Mouse (Mus musculus): ENCODE results near the gene Ap3d1.

The Ap3d1 gene

DNA sequence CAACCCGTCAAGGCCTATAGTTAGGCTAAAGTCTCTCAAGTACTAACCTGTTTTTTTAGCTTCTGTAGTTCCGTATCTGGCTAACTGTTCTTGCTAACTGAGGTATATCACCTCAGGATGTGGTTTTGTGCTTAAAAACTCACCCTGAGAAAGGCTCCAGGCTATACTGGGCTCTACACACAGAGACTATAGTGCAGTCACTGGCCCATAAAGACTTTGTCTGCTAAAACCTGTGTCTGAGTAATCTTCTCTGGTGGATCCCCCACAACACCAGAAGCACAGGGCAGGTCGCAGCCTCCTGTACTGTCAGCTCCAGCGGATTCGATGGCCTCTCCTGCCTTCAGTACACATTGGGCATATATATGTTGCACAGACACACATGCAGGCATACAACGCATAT, 60.1 kb downstream of the Ap3d1 start:
- DNase-seq (ENCODE audit: low spot score): no peak

DNA sequence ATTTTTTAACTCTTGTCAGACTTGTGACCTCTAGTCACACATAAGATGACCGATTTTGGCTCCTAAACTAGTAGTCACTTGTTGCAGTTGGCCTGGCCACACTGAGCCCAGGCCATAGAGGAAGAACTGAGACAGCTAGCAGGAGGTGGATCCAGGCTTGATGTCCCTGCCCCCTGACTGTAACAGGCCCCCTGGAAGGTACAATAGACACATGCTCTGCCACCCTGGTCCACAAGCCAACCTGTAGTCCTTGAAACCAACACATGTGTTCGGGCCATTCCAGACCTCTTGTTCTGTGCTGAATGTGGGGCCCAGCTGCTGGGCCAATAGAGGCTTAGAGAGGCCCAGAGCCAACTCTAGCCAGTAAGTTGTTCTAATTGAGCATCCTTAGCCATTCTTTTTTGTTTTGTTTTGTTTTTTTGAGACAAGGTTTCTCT, 61.8 kb downstream of the Ap3d1 start:
- DNase-seq (ENCODE audit: low spot score): no peak

DNA sequence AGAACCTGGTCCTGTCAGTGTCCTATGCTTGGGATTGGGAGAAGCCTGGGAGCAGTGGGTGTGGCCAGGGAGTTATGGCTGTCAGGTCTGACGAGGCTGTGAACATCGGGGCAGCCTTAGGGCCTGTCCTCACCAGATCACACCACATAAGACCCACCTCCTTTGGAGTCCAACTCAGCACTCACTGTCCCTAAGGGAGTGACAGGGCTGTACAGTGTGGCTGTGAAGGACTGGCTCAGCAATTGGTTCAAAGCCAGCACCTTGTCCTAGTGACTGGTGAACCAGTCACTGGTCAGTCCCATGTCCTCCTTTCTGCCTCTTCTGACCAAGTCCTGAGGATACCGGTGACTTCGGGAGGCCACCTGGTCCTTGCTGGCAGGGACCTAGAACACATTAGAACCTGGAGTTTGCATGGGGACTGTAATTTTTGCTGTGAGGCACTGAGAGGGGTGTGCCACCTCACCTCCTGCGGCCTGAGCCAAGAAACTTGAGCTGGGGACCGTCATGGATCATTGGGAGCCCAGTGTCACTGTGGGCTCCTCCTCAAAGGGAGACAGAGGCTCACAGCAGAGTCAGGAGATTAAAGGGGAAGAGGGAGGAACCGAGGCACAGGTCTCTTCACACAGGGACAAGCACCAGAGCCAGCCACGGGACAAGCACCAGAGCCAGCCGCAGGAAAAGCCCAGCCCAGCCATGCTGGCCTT, 62.4 kb downstream of the Ap3d1 start:
- DNase-seq (ENCODE audit: low spot score): no peak

DNA sequence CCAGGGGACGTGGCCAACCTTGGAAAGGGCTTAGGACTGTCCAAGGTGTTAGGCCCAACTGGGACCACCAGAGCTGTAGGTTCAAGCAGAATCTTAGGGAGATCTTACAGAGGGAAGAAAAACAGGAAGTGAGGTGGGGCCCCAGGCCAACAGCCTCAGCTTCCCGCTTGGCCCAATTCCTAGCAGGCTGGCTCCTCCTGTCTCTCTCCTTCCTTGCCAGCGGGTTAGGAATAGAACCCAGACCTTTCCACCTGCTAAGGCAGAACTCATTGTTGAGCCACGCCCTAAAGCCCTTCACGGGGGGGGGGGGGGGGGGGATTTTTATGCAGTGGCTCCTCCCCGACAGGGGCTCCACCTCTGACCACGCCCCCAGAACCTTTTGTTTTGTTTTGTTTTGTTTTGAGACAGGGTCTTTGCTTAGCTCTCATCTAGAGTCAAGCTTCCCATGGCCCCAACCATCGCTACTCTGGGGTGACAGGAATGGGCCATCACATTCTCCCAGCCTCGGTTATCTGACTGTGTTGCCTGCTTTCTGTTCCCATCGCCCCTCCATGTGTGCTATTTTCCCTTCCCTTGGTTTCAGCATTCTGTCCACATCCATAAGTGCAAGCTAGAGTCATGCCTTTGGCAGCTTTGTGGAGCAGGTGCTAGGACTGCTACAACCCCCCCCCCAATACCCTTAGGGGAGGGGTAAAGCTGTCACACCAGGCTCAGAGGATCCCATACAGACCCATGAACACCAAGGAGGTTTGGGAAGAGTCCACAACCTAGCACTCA, 63.3 kb downstream of the Ap3d1 start:
- DNase-seq (ENCODE audit: low spot score): peak; percentile 37

DNA sequence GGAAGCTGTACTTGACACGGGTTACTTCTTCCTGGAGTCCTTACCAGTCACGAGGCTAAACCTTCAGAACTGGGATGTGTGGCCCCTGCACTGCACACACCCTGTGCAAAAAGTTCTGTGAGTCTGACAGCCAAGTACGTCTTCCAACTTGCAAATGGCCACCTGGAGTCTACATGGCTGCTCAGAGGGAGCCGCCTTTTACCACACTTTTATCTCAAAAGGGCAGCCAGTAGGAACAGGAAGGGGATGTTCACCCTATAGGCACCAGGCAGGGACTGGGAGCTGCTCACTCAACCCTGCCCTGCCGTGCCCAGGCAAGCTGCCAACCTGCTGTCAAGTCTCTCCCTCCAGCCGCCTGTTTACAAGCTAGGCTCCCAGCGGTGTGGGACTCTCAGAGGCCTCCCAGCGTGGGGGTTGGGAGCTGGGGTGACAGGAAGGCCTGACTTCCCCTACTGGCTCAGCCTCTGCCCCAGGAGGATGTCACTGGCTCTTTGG, 64.1 kb downstream of the Ap3d1 start, which contains the start of gene Mknk2:
Mknk2 (minus strand) TSS at position 171 of the 495 bp plus-strand sequence.
- peak; percentile 90 for DNase-seq (ENCODE audit: low spot score)

DNA sequence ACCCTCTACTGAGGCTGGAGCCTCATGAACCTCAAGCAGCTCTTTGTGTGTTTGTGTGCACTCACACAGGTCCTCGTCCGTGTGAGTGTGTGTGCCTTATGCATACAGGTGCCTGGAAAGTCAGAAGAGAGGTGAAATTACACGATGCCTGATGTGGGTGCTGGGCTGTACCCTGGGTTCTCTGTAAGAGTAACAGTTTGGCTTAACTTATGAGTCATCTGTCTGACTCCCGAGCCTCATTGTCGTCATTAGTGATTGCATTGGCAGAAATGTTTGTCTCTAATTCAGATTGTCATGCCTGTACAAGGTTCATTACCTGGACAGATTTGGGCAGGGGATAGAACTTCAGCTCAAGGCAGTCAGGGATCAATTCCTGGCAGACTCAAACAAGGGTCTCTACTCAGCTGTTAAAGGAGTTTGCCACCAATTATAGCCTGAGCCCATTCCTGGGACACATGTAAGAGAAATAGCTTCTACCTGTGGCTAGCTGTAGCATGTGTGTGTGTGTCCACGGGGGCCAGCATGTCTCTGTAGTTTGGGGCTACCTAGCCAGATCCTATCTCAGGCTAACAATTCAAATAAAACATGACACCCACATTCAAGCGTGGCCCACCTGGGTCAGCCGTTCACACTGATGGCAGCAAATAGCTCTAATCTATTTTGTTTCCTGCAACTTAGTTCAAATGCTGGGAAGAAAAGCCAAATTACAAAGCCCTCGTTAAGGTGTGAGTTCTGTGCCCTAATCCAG, 64.8 kb downstream of the Ap3d1 start:
- no peak for DNase-seq (ENCODE audit: low spot score)

DNA sequence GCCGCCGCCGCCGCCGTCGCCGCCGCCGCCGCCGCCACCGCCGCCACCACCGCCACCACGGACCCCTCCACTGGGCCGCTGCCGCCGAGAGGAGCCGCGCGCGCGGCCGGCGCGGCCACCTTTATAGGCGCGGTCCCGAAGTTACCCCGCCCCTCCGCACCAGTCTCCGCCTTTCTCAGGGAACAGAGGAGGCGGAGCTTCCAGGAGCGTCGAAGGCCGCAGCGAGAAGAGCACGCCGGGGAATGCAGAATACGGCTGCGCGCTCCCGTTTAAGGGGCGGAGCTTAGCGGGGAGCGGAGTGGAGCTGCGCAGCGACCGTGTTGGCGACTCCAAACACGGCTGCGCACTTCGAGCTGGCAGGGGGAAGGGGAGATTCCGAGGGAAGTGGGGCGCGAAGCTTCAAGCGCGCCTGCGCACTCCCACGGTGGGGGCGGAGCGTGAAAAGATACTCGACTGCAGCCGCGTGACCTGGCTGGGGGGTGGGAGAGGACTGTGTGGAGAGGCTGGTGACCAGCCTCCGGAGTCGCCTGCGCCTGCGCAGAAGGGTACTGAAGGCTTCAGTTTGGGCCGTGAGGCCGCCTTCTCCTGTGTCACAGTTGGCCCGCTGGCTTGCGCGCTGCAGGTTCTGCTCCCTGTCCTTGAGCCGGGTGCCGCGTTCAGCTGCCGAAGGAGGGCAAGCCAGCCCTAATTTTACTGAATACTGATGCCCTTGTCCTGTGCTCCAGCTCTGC, 65.7 kb downstream of the Ap3d1 start:
- DNase-seq (ENCODE audit: low spot score): peak; percentile 100

DNA sequence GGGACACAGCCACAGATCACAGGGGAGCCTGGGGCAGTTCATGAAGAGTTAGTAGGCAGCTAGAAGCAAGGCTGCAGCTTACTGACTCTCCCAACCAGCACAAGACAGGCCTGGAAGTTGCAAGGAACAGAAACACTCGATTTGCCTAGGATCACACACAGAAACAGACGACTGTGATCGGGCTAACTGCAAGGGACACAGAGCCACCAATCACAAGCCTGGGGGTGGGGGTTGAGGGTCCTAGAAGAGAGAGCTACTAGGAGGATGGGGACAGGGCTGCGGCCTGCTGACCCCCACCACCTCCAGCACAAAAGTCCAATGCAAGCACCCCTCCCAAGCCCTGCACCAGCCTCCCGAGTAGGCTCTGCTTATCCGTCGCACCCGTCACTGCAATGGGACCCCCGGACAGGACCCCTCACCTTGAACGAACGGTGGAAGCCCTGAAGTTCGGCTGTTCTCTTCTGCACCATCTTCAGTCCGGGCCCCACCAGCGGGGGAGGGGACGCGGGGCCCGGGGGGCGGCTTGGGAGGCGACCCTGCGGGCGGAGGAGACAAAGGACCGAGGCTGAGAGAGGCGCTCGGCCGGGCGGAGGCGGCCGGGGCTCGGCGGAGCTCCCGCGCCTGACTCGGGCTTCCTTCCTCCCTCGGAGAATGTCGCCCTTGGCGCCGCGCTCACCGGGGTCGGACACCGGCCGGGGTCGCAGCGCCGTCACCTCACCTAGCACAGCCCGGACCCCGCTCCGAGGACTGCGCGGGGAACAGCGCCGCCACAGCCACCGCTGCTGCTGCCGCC, 66.5 kb downstream of the Ap3d1 start:
- DNase-seq (ENCODE audit: low spot score): no peak

DNA sequence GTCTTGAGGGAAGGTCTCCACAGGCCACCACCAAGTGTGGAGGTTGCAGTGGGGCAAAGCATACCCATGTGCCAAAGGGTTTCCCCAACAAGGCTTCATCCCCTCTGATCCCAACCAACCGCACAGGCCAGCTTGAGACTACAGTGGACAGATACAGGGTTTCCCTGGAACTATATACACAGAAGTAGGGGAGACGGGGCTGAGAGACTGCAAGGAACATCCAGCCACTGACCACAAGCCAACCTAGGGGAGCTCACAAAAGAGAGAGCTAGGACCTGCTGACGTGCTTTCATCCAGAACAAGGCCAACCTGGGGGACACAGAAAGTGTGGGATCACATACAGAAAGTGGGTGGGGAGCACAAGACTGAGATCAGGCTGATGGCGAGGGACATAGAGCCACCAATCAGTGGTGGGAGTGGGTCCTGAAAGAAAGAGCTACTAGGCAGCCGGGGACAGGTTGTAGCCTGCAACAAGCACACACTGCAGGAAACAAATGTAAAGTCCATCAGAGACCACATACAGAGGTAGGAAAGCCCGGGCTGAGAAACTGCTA, 67.1 kb downstream of the Ap3d1 start:
- DNase-seq (ENCODE audit: low spot score): no peak

DNA sequence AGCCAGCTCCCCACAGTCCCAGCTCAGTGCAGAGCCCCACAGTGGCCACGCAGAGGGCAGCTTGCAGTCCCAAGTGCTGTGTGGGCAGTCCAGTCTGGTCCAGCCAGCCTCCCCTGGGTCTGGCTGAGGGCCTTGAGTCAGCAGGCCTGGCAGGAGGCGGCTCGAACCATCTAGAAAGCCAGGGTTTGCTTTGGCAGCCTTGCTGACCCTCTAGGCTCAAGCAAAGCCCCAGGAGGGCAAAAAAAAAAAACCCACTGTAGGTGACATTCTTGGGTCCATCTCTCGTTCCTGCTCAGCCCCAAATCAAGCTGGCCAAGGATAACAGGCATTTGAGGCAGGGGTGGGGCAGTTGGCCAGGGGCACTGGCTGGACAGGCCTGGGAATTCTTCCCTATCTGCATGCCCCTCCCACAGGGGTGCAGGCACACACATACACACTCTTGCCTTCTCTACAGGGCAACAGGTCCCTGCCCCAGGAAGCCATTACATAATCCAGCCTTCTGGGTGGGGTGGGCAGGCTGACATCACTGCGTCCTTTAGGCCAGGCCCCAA, 67.8 kb downstream of the Ap3d1 start:
- DNase-seq (ENCODE audit: low spot score): peak; percentile 47

DNA sequence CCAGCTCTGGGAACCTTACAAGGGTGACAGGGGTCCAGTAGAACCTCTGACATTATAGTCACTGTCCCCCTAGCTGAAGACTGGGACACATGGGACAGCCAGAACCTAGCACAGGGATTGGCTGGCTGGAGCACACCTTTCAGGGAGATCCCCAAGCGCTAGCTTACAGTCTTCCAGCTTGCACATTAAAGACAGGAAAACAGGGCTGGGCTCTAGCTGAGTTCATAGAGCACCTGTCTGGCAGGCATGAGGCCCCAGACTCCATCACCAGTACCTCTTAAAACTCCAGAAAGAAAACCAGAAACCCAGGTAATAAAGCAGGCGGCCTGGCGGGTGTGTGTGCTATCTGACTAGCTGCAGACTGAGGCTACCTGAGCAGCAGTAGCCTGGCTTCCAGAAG, 68.4 kb downstream of the Ap3d1 start:
- no peak for DNase-seq (ENCODE audit: low spot score)

DNA sequence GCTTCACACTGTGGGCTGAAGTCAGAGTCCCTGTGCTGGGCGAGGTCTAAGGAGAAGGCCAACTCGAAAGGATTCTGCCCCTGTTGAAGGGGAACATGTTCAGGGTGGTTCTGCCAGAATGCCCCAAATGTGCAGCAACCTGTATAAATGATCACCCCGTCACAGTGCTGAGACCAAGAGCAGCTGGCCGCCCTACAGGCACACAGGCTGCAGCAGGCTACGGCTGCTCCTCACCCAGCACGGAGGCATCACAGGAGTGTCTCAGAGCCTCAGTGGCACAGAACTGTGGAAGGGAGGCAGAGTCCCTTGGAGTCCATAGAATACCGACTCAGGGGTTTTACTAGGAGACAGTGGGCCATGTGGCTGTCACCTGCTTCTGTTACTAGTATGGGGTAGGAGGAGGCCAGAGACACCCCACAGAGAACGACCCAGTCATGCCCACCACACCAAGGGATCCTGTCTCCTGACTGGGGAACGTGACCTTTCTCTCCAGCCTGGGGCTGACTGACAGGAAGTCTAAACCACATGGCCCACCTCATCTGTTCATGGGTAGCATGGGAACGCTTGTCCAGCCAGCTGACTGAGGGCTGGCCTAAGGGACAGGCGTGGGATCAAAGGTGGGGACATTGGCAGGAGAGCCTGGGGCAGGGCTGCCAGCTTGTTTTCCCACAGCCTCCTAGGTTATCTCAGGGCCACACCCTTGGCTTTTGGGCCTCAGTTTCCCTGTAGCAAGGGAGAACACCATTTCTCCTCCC, 70.0 kb downstream of the Ap3d1 start:
- no peak for DNase-seq (ENCODE audit: low spot score)

DNA sequence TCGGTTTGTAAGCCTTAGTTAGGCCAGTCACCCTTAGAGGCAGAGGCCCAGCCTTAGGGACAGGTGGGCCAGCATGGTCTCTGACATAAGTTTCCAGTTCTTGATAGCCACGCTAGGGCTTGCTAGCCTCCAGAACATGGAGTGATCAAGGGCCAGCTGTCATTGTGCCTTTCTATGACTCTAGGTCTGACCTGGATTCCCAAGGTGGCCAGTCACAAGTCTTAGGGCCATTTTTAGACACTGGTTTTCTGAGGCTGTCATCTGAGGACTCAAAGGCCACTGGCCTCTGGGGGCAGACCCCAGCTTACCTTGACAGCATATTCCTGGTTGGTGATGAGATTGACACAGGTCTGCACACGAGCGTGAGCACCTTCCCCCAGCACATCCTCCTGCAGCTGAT, 70.8 kb downstream of the Ap3d1 start:
- DNase-seq (ENCODE audit: low spot score): no peak

DNA sequence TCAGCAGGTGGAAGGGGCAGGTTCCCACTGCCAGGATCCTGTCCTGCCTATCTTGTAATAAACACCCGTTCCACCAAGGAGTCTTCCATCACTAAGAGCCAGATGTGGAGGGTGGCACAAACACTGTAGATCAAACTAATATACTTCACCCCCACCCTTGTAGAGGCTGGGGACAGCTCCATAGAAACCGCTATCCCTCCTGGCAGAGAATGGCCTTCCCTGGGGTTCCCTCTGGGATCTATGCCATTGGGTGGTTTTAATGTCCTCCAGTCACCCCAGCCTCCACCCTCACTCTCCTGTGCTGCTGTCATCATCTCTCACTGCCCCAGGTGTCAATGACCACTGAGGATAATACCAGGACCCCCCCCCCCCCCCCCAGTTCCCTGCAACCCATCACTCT, 71.5 kb downstream of the Ap3d1 start:
- DNase-seq (ENCODE audit: low spot score): no peak

DNA sequence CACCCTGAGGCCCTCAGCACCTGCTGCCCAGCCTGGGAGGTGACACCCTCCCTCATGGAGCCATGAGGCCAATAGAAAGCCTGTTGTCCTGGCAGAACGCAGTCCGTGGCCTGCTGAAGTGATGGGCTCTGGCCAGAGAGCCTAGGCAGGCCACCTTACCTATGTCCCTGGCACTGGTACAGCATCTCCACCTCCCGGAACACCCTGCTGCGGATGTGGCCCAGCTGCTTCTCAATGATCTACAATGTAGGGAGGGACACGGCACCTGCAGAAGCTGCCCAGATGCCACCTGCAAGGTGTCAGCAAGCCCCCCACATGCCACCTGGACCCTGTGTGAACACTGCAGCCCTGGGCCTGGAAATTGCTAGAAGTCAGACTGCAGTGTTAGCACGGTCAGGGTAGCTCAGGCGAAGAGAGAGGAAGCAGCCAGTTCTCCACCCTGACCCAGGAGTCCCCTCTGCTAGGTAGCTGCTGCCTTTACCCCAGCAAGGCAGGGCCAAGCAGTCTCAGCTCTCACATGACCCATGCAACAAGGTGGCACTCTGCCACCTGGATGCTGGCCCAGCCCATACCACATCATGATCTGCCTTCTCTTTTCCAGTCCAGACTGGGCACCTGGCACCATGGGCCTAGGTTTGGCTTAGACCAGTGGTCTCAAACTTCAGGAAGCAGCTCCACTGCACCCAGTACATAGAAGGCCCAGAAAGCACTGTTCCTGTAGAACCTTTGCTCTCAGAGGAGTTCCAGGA, 72.2 kb downstream of the Ap3d1 start:
- DNase-seq (ENCODE audit: low spot score): peak; percentile 68

DNA sequence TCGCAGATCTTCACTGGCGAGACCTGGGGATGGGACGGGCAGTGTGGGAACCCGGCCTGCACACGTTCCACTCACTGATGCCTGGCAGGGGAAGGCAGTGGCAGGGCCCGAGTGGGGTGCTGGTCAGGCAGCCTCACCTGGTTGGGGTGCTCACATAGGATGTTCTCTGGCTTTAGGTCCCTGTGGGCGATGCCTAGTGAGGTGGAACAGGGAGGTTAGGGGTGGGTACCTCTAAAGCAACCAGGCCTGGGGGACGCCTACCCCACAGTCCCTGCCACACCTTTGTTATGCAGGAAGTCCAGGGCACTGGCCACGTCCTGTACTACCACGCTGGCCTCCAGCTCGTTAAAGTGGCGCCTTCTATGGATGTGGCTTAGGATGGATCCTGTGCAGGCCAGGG, 73.0 kb downstream of the Ap3d1 start:
- DNase-seq (ENCODE audit: low spot score): no peak

DNA sequence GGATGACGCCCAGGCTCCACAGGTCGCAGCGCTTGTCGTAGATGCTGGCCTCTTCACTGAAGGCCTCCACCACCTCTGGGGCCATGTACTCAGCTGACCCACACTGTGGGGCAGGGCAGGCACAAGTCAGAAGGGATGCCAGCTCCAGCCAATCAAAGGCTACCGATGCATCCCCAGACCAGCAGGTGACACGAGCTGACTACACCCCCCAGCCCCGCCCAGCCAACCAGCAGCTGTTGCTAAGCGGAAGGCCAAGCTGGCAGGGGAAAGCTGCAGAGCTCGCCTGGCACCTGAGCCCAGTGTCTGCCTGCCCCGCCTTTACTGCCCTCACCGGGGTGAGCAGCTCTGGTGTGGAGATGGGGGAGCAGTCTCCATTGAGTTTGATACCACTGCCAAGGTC, 73.5 kb downstream of the Ap3d1 start:
- DNase-seq (ENCODE audit: low spot score): peak; percentile 52

DNA sequence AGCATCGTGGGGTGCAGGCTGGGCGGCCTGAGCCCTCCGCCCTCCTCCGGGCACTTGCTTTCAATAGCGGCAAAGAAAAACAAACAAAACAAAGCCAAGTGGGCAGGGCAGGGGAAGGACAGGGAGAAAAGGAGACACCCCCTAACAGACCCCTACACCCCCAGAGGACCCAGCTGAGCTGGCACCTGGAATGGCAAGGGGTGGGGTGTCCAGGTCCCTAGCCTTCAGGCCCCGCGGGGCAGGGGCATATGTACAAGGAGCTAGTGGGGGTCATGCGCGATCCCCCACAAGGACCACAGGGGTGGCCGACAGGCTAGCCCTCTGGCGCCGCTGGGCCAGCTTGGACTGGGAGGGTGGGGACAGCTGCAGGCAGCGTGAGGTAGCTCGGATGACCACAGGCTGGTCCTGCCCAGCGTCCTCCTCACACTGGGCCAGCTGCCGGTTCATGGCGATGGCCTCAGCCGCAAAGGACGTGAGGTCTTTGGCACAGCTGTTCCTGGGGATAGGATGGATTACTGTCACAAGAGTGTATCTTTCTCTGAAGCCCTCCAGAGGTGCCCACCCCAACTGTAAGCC, 75.1 kb downstream of the Ap3d1 start:
- DNase-seq (ENCODE audit: low spot score): no peak
